Mouse (Mus musculus): ENCODE measurements around the gene Gpatch8. TPM values are rescaled to one million over a fixed set of nuclear protein-coding genes. Genes with fewer than 3 reads are reported as not detected.

Gpatch8 gene
- polyA plus RNA-seq, 1 experiment: 34.5 TPM

DNA sequence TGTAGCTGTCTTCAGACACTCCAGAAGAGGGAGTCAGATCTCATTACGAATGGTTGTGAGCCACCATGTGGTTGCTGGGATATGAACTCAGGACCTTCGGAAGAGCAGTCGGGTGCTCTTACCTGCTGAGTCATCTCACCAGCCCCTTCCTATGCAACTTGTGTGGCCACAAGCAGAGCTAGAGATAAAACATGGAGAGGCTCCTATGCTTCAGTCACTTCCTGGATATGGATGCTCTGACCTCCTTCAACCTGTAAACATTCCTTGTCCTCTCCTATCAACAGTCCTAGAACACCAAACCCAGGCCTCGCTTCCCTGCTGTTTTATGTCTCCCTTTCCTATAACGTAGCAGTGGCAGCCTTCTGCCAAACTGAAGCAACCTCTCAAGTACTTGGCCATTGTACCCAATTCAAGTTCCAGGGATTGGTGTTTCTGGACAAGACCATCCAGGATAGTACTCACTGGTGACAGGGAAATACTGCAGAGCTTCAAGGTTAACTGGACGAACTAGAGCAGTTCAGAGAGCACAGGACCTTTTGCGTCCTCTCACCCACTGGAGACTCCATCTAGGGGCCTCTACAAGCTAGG lies 62.0 kb downstream of the Gpatch8 start:
- 91% methylated on average over 7 of the region's 7 CpGs for WGBS
- Histone ChIP-seq H3K27me3 (ENCODE audit: control insufficient read depth, insufficient read depth, low read length) (no peaks in the 10 kb centered on the region), H3K27ac (ENCODE audit: control insufficient read depth, insufficient read depth, low read length) (no peak overlapping the region), H3K36me3 (ENCODE audit: control insufficient read depth, insufficient read depth, low read length) (peaks cover 21% of the 10 kb centered on the region), H3K4me3 (ENCODE audit: control insufficient read depth, insufficient read depth, low read length) (no peak overlapping the region), H3K4me1 (replicated peaks; ENCODE audit: control insufficient read depth, insufficient read depth, low read length) (no peaks in the 10 kb centered on the region)
- DNase-seq: no peak
- TF ChIP-seq POLR2A (IDR thresholded peaks at IDR 0.05; ENCODE audit: control insufficient read depth, extremely low read depth, insufficient read depth, low read length, poor library complexity): no peak
- TF ChIP-seq CTCF (IDR thresholded peaks at IDR 0.05; ENCODE audit: borderline replicate concordance, control insufficient read depth, extremely low read depth, insufficient read depth, low read length, poor library complexity): no peak

DNA sequence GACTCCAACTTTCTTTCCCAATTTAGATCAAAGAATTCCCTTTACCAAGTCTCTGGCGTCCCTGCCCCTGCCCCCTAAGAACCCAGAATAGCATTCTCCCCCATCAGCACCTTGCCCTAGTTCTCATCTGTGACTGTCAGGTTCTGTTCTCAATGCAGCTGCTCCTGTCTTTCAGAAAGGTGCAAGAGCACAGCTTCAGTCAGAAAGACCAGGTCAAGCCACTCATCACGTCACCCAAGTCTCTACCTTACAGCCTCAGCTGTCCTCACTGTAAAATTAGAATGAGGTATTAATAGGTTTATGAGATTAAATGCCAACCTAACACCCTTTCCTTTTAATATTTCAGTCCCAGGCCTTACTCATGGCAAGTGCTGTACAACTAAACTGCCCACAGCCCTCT lies 63.0 kb downstream of the Gpatch8 start:
- Histone ChIP-seq H3K36me3 (ENCODE audit: control insufficient read depth, insufficient read depth, low read length) (peaks cover 13% of the 10 kb centered on the region), H3K27me3 (ENCODE audit: control insufficient read depth, insufficient read depth, low read length) (no peaks in the 10 kb centered on the region), H3K27ac (ENCODE audit: control insufficient read depth, insufficient read depth, low read length) (no peak overlapping the region), H3K4me1 (replicated peaks; ENCODE audit: control insufficient read depth, insufficient read depth, low read length) (no peaks in the 10 kb centered on the region), H3K4me3 (ENCODE audit: control insufficient read depth, insufficient read depth, low read length) (no peak overlapping the region)
- DNase-seq: no peak
- WGBS: 98% methylated on average over 2 of the region's 2 CpGs
- no peak for TF ChIP-seq POLR2A (IDR thresholded peaks at IDR 0.05; ENCODE audit: control insufficient read depth, extremely low read depth, insufficient read depth, low read length, poor library complexity)
- TF ChIP-seq CTCF (IDR thresholded peaks at IDR 0.05; ENCODE audit: borderline replicate concordance, control insufficient read depth, extremely low read depth, insufficient read depth, low read length, poor library complexity): no peak

DNA sequence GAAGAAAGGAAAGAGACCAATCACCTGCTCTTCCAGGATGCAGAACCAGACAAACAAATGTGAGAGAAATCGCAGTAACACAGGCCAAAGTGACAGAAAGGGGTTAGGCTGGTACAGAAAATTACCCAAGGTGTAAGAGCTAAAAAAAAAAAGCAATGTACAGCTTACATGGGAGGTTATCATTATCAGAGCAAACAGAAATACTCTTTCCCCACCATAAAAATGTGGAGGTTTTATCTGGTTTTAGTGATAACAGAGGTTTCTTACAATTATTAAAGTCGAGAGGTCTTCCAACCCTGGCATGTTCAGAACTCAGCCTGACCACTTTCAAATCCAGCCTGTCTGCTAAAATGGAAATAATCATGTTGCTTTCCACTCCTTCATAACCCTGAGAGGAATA lies 68.3 kb downstream of the Gpatch8 start:
- TF ChIP-seq POLR2A (IDR thresholded peaks at IDR 0.05; ENCODE audit: control insufficient read depth, extremely low read depth, insufficient read depth, low read length, poor library complexity) (no peak), CTCF (IDR thresholded peaks at IDR 0.05; ENCODE audit: borderline replicate concordance, control insufficient read depth, extremely low read depth, insufficient read depth, low read length, poor library complexity) (no peak)
- no peak for DNase-seq
- H3K4me1 ChIP-seq (replicated peaks; ENCODE audit: control insufficient read depth, insufficient read depth, low read length): no peaks in the 10 kb centered on the region
- H3K36me3 ChIP-seq (ENCODE audit: control insufficient read depth, insufficient read depth, low read length): peaks cover 23% of the 10 kb centered on the region
- no peak overlapping the region for H3K4me3 ChIP-seq (ENCODE audit: control insufficient read depth, insufficient read depth, low read length)
- no peak overlapping the region for H3K27ac ChIP-seq (ENCODE audit: control insufficient read depth, insufficient read depth, low read length)
- WGBS: 96% methylated on average over 2 of the region's 2 CpGs
- no peaks in the 10 kb centered on the region for H3K27me3 ChIP-seq (ENCODE audit: control insufficient read depth, insufficient read depth, low read length)

- H3K27me3 ChIP-seq (ENCODE audit: control insufficient read depth, insufficient read depth, low read length): no peaks in the 10 kb centered on the region
- no peaks in the 10 kb centered on the region for H3K4me1 ChIP-seq (replicated peaks; ENCODE audit: control insufficient read depth, insufficient read depth, low read length)
- TF ChIP-seq POLR2A (IDR thresholded peaks at IDR 0.05; ENCODE audit: control insufficient read depth, extremely low read depth, insufficient read depth, low read length, poor library complexity): no peak
- no peak for TF ChIP-seq CTCF (IDR thresholded peaks at IDR 0.05; ENCODE audit: borderline replicate concordance, control insufficient read depth, extremely low read depth, insufficient read depth, low read length, poor library complexity)
- 75% methylated on average over 11 of the region's 11 CpGs for WGBS
- H3K4me3 ChIP-seq (ENCODE audit: control insufficient read depth, insufficient read depth, low read length): no peak overlapping the region
- H3K27ac ChIP-seq (ENCODE audit: control insufficient read depth, insufficient read depth, low read length): no peak overlapping the region
- H3K36me3 ChIP-seq (ENCODE audit: control insufficient read depth, insufficient read depth, low read length): peaks cover 28% of the 10 kb centered on the region
- DNase-seq: peak; percentile 35
These were observed 69.3 kb downstream of the Gpatch8 start for GRCm38 (mm10) chr11:102486733-102487386.

GRCm38 (mm10) chr11:102481779-102482178 lies 74.4 kb downstream of the Gpatch8 start:
- TF ChIP-seq CTCF (IDR thresholded peaks at IDR 0.05; ENCODE audit: borderline replicate concordance, control insufficient read depth, extremely low read depth, insufficient read depth, low read length, poor library complexity) (no peak), POLR2A (IDR thresholded peaks at IDR 0.05; ENCODE audit: control insufficient read depth, extremely low read depth, insufficient read depth, low read length, poor library complexity) (no peak)
- DNase-seq: no peak
- Histone ChIP-seq H3K27me3 (ENCODE audit: control insufficient read depth, insufficient read depth, low read length) (no peaks in the 10 kb centered on the region), H3K4me3 (ENCODE audit: control insufficient read depth, insufficient read depth, low read length) (no peak overlapping the region), H3K36me3 (ENCODE audit: control insufficient read depth, insufficient read depth, low read length) (peaks cover 66% of the 10 kb centered on the region), H3K27ac (ENCODE audit: control insufficient read depth, insufficient read depth, low read length) (no peak overlapping the region), H3K4me1 (replicated peaks; ENCODE audit: control insufficient read depth, insufficient read depth, low read length) (no peaks in the 10 kb centered on the region)
- 95% methylated on average over 10 of the region's 10 CpGs for WGBS

DNA sequence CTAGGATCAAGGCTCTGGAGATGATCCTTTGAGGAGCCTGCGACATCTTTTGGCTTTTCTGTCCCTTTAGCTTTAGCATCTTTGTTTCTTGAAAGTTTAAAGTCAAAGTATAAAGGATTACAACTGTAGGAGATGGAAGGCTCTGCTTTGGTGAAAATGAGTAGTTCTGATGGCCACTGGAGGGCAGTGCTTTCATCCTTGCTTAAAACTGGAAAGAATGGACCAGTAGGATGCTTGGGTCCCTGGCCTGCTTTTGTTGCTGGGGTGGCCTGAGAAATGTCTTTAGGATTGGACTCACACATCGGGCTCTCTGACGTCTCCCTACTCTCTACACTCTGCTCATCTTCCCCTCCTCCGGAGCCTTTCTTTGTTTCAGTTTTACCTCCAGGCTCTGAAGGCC lies 75.3 kb downstream of the Gpatch8 start:
- TF ChIP-seq POLR2A (IDR thresholded peaks at IDR 0.05; ENCODE audit: control insufficient read depth, extremely low read depth, insufficient read depth, low read length, poor library complexity): no peak
- no peak for TF ChIP-seq CTCF (IDR thresholded peaks at IDR 0.05; ENCODE audit: borderline replicate concordance, control insufficient read depth, extremely low read depth, insufficient read depth, low read length, poor library complexity)
- no peak for DNase-seq
- no peaks in the 10 kb centered on the region for H3K27me3 ChIP-seq (ENCODE audit: control insufficient read depth, insufficient read depth, low read length)
- no peaks in the 10 kb centered on the region for H3K4me1 ChIP-seq (replicated peaks; ENCODE audit: control insufficient read depth, insufficient read depth, low read length)
- WGBS: 99% methylated on average over 4 of the region's 4 CpGs
- peaks cover 57% of the 10 kb centered on the region for H3K36me3 ChIP-seq (ENCODE audit: control insufficient read depth, insufficient read depth, low read length)
- H3K27ac ChIP-seq (ENCODE audit: control insufficient read depth, insufficient read depth, low read length): no peak overlapping the region
- H3K4me3 ChIP-seq (ENCODE audit: control insufficient read depth, insufficient read depth, low read length): no peak overlapping the region
